24 mouse cellular contexts compared by ENCODE assay signal in the genomic region with DNA sequence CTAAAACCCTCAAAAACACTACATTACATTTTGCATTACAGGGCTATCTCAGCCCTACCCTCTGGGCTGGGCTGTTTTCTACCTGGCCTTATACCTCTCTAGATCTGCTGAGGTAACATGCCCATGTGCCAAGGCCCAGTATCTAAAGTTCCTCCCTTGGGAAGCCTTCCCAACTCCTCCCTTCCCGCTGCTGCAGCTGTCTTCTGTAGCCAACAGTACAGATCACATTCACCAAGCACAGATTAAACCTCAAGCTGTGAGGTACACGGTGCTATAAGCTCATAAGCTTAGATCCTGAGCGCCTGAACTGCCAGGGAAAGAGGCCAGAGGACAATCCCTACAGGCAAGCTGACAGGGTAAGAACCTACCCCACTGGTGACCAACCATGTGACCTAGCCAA. TPM values are rescaled to one million over a fixed set of nuclear protein-coding genes. Genes with fewer than 3 reads are reported as not detected.
DNase-seq lines count a peak whose midpoint lies in the region; ATAC-seq and TF ChIP-seq lines count a peak whose summit lies in the region.
"Had no signal": no experiment of that assay in that cellular context is flagged by ENCODE, and none has a peak within 500 bp of the region (broad histone marks: within the 10 kb centered on the region; RNA-seq: fewer than 3 reads in every experiment).

No protein-coding gene starts in this region.

- H3K27ac ChIP-seq in liver, postnatal 0 days (ENCODE audit: low read depth): 0 out of 2 replicates have a peak overlapping the region, but pooled peaks have one; percentile 45
- no peak overlapping the region for H3K27ac ChIP-seq in liver, embryonic 12.5 days
- H3K27ac ChIP-seq: embryonic facial prominence, embryonic 12.5 days; hindbrain, embryonic 15.5 days; limb, embryonic 10.5 days; midbrain, embryonic 15.5 days had no signal

- H3K27me3 ChIP-seq in liver, postnatal 0 days (ENCODE audit: insufficient read depth, low read length): no peaks in the 10 kb centered on the region
- H3K27me3 ChIP-seq in liver, embryonic 12.5 days (replicated peaks): no peaks in the 10 kb centered on the region
- no peaks in the 10 kb centered on the region for H3K27me3 ChIP-seq in myocyte (ENCODE audit: control insufficient read depth, insufficient read depth, insufficient read length)
- H3K27me3 ChIP-seq: embryonic facial prominence, embryonic 12.5 days; hindbrain, embryonic 15.5 days; midbrain, embryonic 15.5 days had no signal

- peaks cover 83% of the 10 kb centered on the region for H3K79me2 ChIP-seq in myocyte (ENCODE audit: control insufficient read depth, insufficient read depth)

- 64% methylated on average over 3 of the region's 3 CpGs for WGBS in liver, postnatal 0 days (ENCODE audit: insufficient replicate concordance)
- 70% methylated on average over 3 of the region's 3 CpGs for WGBS in liver, embryonic 12.5 days (ENCODE audit: insufficient replicate concordance)

- H3ac ChIP-seq in myocyte (ENCODE audit: control insufficient read depth, insufficient read length): no peak overlapping the region

- H3K4me2 ChIP-seq in liver, postnatal 0 days (ENCODE audit: low read depth, low read length): no peak overlapping the region
- no peak overlapping the region for H3K4me2 ChIP-seq in liver, embryonic 12.5 days
- peak overlapping the region; percentile 48 for H3K4me2 ChIP-seq in myocyte (ENCODE audit: low read depth)
- H3K4me2 ChIP-seq: embryonic facial prominence, embryonic 12.5 days; hindbrain, embryonic 15.5 days; midbrain, embryonic 15.5 days had no signal

- H3K36me3 ChIP-seq in liver, postnatal 0 days (replicated peaks; ENCODE audit: insufficient read depth, low read length): no peaks in the 10 kb centered on the region
- no peaks in the 10 kb centered on the region for H3K36me3 ChIP-seq in liver, embryonic 12.5 days
- H3K36me3 ChIP-seq in myocyte (ENCODE audit: control insufficient read depth, insufficient read depth): no peaks in the 10 kb centered on the region
- H3K36me3 ChIP-seq: embryonic facial prominence, embryonic 12.5 days; hindbrain, embryonic 15.5 days; midbrain, embryonic 15.5 days had no signal

- ATAC-seq in liver, postnatal 0 days: no peak
- ATAC-seq in liver, embryonic 12.5 days: no peak
- ATAC-seq: forebrain, postnatal 0 days; intestine, embryonic 16.5 days; midbrain, embryonic 15.5 days had no signal

- intact Hi-C loops in gastrocnemius, postnatal 36 days (cut with DNase I): no loop called here

- no peak for TF ChIP-seq EP300 in liver, postnatal 0 days (IDR thresholded peaks at IDR 0.05; ENCODE audit: low read depth)

- DNase-seq in gastrocnemius, adult 8-10 months (ENCODE audit: low spot score in 2 of 2): peak; percentile 44 to 46
- no peak for DNase-seq in gastrocnemius, postnatal 36 days
- DNase-seq in liver, postnatal 0 days: no peak
- peak; percentile 52 for DNase-seq in brain, adult 2 months (ENCODE audit: low read depth, low spot score)
- DNase-seq in left cerebral cortex, adult 11 months (ENCODE audit: low spot score): no peak
- no peak for DNase-seq in right cerebral cortex, adult 18-20 months
- DNase-seq: adrenal gland, adult 8-10 months; cerebellum, adult 8-10 months; forebrain, postnatal 0 days; lung, postnatal 36 days had no signal

- TF ChIP-seq POLR2A in myocyte (IDR thresholded peaks at IDR 0.05; ENCODE audit: insufficient read length, low read depth): no peak

- no peak for TF ChIP-seq CTCF in liver, postnatal 0 days (IDR thresholded peaks at IDR 0.05; ENCODE audit: low read depth)

- no peak overlapping the region for H3K9ac ChIP-seq in liver, postnatal 0 days (replicated peaks)
- no peak overlapping the region for H3K9ac ChIP-seq in liver, embryonic 12.5 days
- H3K9ac ChIP-seq: embryonic facial prominence, embryonic 12.5 days; forebrain, postnatal 0 days; hindbrain, embryonic 15.5 days; midbrain, embryonic 15.5 days had no signal

- peaks cover 75% of the 10 kb centered on the region for H3K4me1 ChIP-seq in liver, postnatal 0 days (ENCODE audit: insufficient read depth)
- H3K4me1 ChIP-seq in liver, embryonic 12.5 days: peaks cover 79% of the 10 kb centered on the region

- no peak overlapping the region for H3K4me3 ChIP-seq in liver, postnatal 0 days (ENCODE audit: low read depth, low read length)
- H3K4me3 ChIP-seq in liver, embryonic 12.5 days: no peak overlapping the region
- H3K4me3 ChIP-seq in myocyte: no peak overlapping the region
- H3K4me3 ChIP-seq: embryonic facial prominence, embryonic 12.5 days; hindbrain, embryonic 15.5 days; layer of hippocampus, adult 2 months; limb, embryonic 10.5 days; midbrain, embryonic 15.5 days had no signal

- H3K9me3 ChIP-seq in liver, postnatal 0 days (ENCODE audit: low read length): no peaks in the 10 kb centered on the region
- H3K9me3 ChIP-seq in liver, embryonic 12.5 days (replicated peaks): no peaks in the 10 kb centered on the region
- H3K9me3 ChIP-seq: embryonic facial prominence, embryonic 12.5 days; hindbrain, embryonic 15.5 days; limb, embryonic 10.5 days; midbrain, embryonic 15.5 days had no signal

TF ChIP-seq in myocyte, 11 proteins besides CTCF, POLR2A, EP300 and RAD21:
- peak; percentile 23 to 69 (median 53) for TF ChIP-seq MYOD1 (IDR thresholded peaks at IDR 0.05; ENCODE audit: control insufficient read depth in 1 of 3, insufficient read length in 2 of 3, low read depth in 2 of 3)
- peak in 2 of 3 experiments; percentile 72 to 87 for TF ChIP-seq MYOG (IDR thresholded peaks at IDR 0.05; ENCODE audit: control insufficient read depth in 1 of 3, insufficient read depth in 1 of 3, insufficient read length in 2 of 3, low read depth in 2 of 3)
- TF ChIP-seq REST (IDR thresholded peaks at IDR 0.05; ENCODE audit: insufficient read depth, insufficient read length): no peak
- no peak for TF ChIP-seq TCF3 (IDR thresholded peaks at IDR 0.05; ENCODE audit: insufficient read length, low read depth)
- TF ChIP-seq CEBPB (IDR thresholded peaks at IDR 0.05; ENCODE audit: insufficient read depth, poor library complexity, severe bottlenecking): no peak
- no peak for TF ChIP-seq TCF12 (IDR thresholded peaks at IDR 0.05; ENCODE audit: insufficient read depth, poor library complexity, severe bottlenecking)
- TF ChIP-seq POLR2AphosphoS2 (IDR thresholded peaks at IDR 0.05; ENCODE audit: insufficient read length, low read depth): no peak
- TF ChIP-seq MAX (IDR thresholded peaks at IDR 0.05; ENCODE audit: low read depth): no peak
- TF ChIP-seq SRF (IDR thresholded peaks at IDR 0.05; ENCODE audit: control insufficient read depth, insufficient read length, low read depth): no peak

RNA-seq across cellular contexts. Expression of gene Zfp787, which starts 3.8 kb away (rescaled TPM):
- 10 to 100 TPM; 27.1 to 32.2 (median 29.7) TPM for total RNA-seq in gastrocnemius, adult 8-10 months (2022)
- 10 to 100 TPM; 26.1 to 29.2 TPM for total RNA-seq in gastrocnemius, postnatal 36 days (2021)
- 38.1 and 39.5 TPM in 2 replicates for polyA plus RNA-seq in liver, postnatal 0 days (2015; fragmentation: Nextera tagmentation; extraction: Ambion mirVana)
- 17.3 and 18.0 TPM in 2 replicates for polyA plus RNA-seq in liver, embryonic 12.5 days (2016; fragmentation: Nextera tagmentation; extraction: Ambion mirVana)
- polyA plus RNA-seq in myocyte (2012; fragmentation: generic; extraction: Trizol): 46.6 TPM

RNA-seq across cellular contexts. Expression of gene Zfp444, which starts 20.0 kb away (rescaled TPM):
- total RNA-seq in gastrocnemius, adult 8-10 months (2022): 1 to 10 TPM; 5.5 to 8.7 (median 7.4) TPM
- 1 to 10 TPM; 7.2 to 8.3 TPM for total RNA-seq in gastrocnemius, postnatal 36 days (2021)
- polyA plus RNA-seq in liver, postnatal 0 days (2015; fragmentation: Nextera tagmentation; extraction: Ambion mirVana): 26.0 and 27.3 TPM in 2 replicates
- polyA plus RNA-seq in liver, embryonic 12.5 days (2016; fragmentation: Nextera tagmentation; extraction: Ambion mirVana): 25.5 and 26.3 TPM in 2 replicates
- 29.2 TPM for polyA plus RNA-seq in myocyte (2012; fragmentation: generic; extraction: Trizol)

RNA-seq across cellular contexts. Expression of gene Galp, which starts 44.9 kb away (rescaled TPM):
- total RNA-seq in gastrocnemius, adult 8-10 months (2022): not detected
- total RNA-seq in gastrocnemius, postnatal 36 days (2021): not detected
- not detected in 2 replicates for polyA plus RNA-seq in liver, postnatal 0 days (2015; fragmentation: Nextera tagmentation; extraction: Ambion mirVana)
- not detected in 2 replicates for polyA plus RNA-seq in liver, embryonic 12.5 days (2016; fragmentation: Nextera tagmentation; extraction: Ambion mirVana)
- polyA plus RNA-seq in myocyte (2012; fragmentation: generic; extraction: Trizol): not detected
- total RNA-seq: adrenal gland, adult 8-10 months; common myeloid progenitor, adult 5-6 weeks; forebrain, postnatal 0 days; granulocyte monocyte progenitor cell, adult 5-6 weeks; layer of hippocampus, adult 2 months; left cerebral cortex, adult 18-20 months had no signal
- polyA plus RNA-seq: embryonic facial prominence, embryonic 12.5 days; forebrain, postnatal 0 days; heart, embryonic 16.5 days; hindbrain, embryonic 15.5 days; intestine, embryonic 16.5 days; kidney, embryonic 16.5 days; limb, embryonic 10.5 days; liver, embryonic 16.5 days; midbrain, embryonic 15.5 days had no signal

Comparison
In these comparisons a context has a peak if more than half of its experiments do, and no peak if none do; other contexts are left out.
1. DNase-seq: peak in gastrocnemius, adult 8-10 months (2 of 2) and brain, adult 2 months (single experiment); none in gastrocnemius, postnatal 36 days (0 of 2), liver, postnatal 0 days (single experiment), left cerebral cortex, adult 11 months (single experiment) and right cerebral cortex, adult 18-20 months (single experiment).